Mouse (Mus musculus): Measurements from ENCODE around the gene Vmn1r111. TPM values are rescaled to one million over a fixed set of nuclear protein-coding genes. Genes with fewer than 3 reads are reported as not detected.
"Not testable (repeated sequence)": the region's sequence is repeated elsewhere in the genome, so short reads cannot be mapped to it uniquely, and the experiment has no call there.

Vmn1r111 gene
- not detected for total RNA-seq (2021)
- long read RNA-seq, experiment 1 = 0 reads
- long read RNA-seq, experiment 2 = 0 reads

DNA sequence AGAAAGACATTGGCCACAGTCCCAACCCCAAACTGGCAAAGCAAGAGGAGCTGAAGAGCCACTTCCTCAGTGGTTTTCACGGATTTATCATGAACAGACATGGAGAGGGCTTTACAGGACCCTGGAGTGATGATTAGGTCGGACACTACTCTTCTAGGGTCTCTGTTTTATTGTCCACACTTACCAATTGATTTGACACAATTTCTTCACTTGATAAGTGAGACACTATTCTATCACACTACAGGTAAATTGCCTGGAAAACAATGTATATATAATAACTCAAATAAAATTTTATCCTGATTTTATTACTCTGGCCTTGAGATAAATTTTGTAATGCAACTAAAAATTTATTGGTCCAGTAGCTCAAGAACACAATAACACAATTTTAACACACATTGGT is at the start of gene Vmn1r111:
Gene Vmn1r111, minus strand, starts transcription at position 101 of the 400 bp plus-strand sequence.
- not testable (repeated sequence) for DNase-seq (ENCODE audit: low spot score in 2 of 2)

DNA sequence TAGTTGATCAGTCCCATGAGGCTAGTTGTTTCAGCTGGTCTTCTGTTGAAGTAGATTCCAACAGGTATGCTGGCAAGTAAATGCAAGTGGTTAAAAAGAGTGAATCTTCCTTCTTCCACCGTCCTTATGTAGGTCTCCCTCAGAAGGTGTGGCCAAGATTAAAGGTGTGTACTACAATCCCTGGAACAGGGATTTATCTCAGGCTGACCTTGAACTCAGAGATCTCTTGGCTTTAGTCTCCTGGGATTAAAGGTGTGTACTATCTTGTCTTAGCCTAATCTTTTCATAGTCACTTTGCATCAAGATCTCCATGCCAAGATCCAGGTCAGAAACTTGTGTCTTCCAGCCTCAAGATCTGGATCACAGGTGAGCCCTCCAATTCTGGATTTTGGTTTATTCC is 27.5 kb upstream of the Vmn1r111 start, which contains the start of gene Gm10668:
Gene Gm10668, minus strand, starts transcription at position 101 of the 400 bp plus-strand sequence.
- DNase-seq (ENCODE audit: low spot score in 2 of 2) = not testable (repeated sequence)

DNA sequence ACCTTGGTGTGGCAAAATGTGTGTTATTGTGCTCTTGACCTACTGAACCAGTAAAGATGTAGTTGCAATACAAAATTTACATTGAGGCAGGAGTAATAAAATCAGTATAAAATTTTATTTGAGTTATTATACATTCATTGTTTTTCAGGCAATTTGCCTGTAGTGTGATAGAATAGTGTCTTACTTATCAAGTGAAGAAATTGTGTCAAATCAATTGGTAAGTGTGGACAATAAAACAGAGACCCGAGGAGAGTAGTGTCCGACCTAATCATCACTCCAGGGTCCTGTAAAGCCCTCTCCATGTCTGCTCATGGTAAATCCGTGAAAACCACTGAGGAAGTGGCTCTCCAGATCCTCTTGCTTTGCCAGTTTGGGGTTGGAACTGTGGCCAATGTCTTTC is 34.4 kb downstream of the Vmn1r111 start, which contains the start of gene Vmn1r107:
Gene Vmn1r107, plus strand, starts transcription at position 301 of the 400 bp plus-strand sequence.
- not testable (repeated sequence) for DNase-seq (ENCODE audit: low spot score in 2 of 2)

Other genes starting within 250 kb of the Vmn1r111 start
- not detected for gene Gm10670, start 228.3 kb downstream of the Vmn1r111 start, total RNA-seq (2021)
- gene Vmn1r103, start 192.7 kb downstream of the Vmn1r111 start, total RNA-seq (2021) = not detected
- gene Vmn1r104, start 169.4 kb downstream of the Vmn1r111 start, total RNA-seq (2021) = not detected
- not detected for gene Gm5726, start 157.5 kb downstream of the Vmn1r111 start, total RNA-seq (2021)
- gene Gm4141, start 127.0 kb downstream of the Vmn1r111 start, total RNA-seq (2021) = not detected
- gene Gm4513, start 104.2 kb downstream of the Vmn1r111 start, total RNA-seq (2021) = not detected
- gene Vmn1r107, start 34.3 kb downstream of the Vmn1r111 start, total RNA-seq (2021) = not detected
- not detected for gene Gm10668, start 27.4 kb upstream of the Vmn1r111 start, total RNA-seq (2021)
- not detected for gene Vmn1r112, start 68.0 kb upstream of the Vmn1r111 start, total RNA-seq (2021)
- not detected for gene Vmn1r113, start 84.1 kb upstream of the Vmn1r111 start, total RNA-seq (2021)
- not detected for gene Vmn1r114, start 109.0 kb upstream of the Vmn1r111 start, total RNA-seq (2021)
- not detected for gene Vmn1r115, start 141.8 kb upstream of the Vmn1r111 start, total RNA-seq (2021)
- gene Vmn1r116, start 169.0 kb upstream of the Vmn1r111 start, total RNA-seq (2021) = not detected
- gene Vmn1r117, start 180.9 kb upstream of the Vmn1r111 start, total RNA-seq (2021) = not detected
- not detected for gene Vmn1r118, start 209.1 kb upstream of the Vmn1r111 start, total RNA-seq (2021)